In genomic region chr11:95210185-95211030, GRCm38 (mm10) we compare ENCODE assay signal across 9 mouse cellular contexts. TPM values are rescaled to one million over a fixed set of nuclear protein-coding genes. Genes with fewer than 3 reads are reported as not detected.
DNase-seq lines count a peak whose midpoint lies in the region; ATAC-seq and TF ChIP-seq lines count a peak whose summit lies in the region.
"Had no signal": no experiment of that assay in that cellular context is flagged by ENCODE, and none has a peak within 500 bp of the region (broad histone marks: within the 10 kb centered on the region; RNA-seq: fewer than 3 reads in every experiment).

No protein-coding gene starts in this region.

- DNase-seq in heart, adult 18-20 months = no peak
- peak; percentile 71 to 82 for DNase-seq in lung, adult 18-20 months
- peak; percentile 79 for DNase-seq in retina, postnatal 1 day
- no peak for DNase-seq in cerebellum, adult 9-10 months
- no peak for DNase-seq in layer of hippocampus, postnatal 25 days (ENCODE audit: extremely low spot score in 1 of 2, low spot score in 1 of 2)

- H3K27me3 ChIP-seq in heart, embryonic 16.5 days (ENCODE audit: control insufficient read depth, insufficient read depth, low read length) = peaks cover 17% of the 10 kb centered on the region
- H3K27me3 ChIP-seq in embryonic facial prominence, embryonic 12.5 days = no peaks in the 10 kb centered on the region; the same call in 1 of the 2 replicates
- H3K27me3 ChIP-seq in intestine, postnatal 0 days (replicated peaks; ENCODE audit: control insufficient read depth, insufficient read depth, low read length) = no peaks in the 10 kb centered on the region

- peak overlapping the region; percentile 41 for H3K4me3 ChIP-seq in heart, embryonic 16.5 days (ENCODE audit: low read length)
- H3K4me3 ChIP-seq in embryonic facial prominence, embryonic 12.5 days = peak overlapping the region; percentile 26
- H3K4me3 ChIP-seq in intestine, postnatal 0 days (ENCODE audit: low read depth, low read length) = 0 out of 2 replicates have a peak overlapping the region, but pooled peaks have one; percentile 13

- H3K4me1 ChIP-seq in heart, embryonic 16.5 days (ENCODE audit: control insufficient read depth, insufficient read depth, low read length) = peaks cover 10% of the 10 kb centered on the region
- H3K4me1 ChIP-seq in embryonic facial prominence, embryonic 12.5 days = peaks cover 47% of the 10 kb centered on the region
- no peaks in the 10 kb centered on the region for H3K4me1 ChIP-seq in intestine, postnatal 0 days (replicated peaks; ENCODE audit: control insufficient read depth, insufficient read depth, low read length)

- H3K27ac ChIP-seq in heart, embryonic 16.5 days (ENCODE audit: low read length) = no peak overlapping the region
- H3K27ac ChIP-seq in embryonic facial prominence, embryonic 12.5 days = peak overlapping the region; percentile 86
- no peak overlapping the region for H3K27ac ChIP-seq in intestine, postnatal 0 days (ENCODE audit: low read depth, low read length)

- H3K36me3 ChIP-seq in heart, embryonic 16.5 days (ENCODE audit: control insufficient read depth, insufficient read depth) = no peaks in the 10 kb centered on the region
- no peaks in the 10 kb centered on the region for H3K36me3 ChIP-seq in embryonic facial prominence, embryonic 12.5 days
- H3K36me3 ChIP-seq in intestine, postnatal 0 days (ENCODE audit: control insufficient read depth, insufficient read depth) = no peaks in the 10 kb centered on the region

- TF ChIP-seq CTCF in intestine, postnatal 0 days (IDR thresholded peaks at IDR 0.05; ENCODE audit: low read depth) = peak; percentile 29; the same call in 1 of the 2 replicates

- H3K9ac ChIP-seq in heart, embryonic 16.5 days (ENCODE audit: low read length) = peak overlapping the region; percentile 56
- peak overlapping the region; percentile 32; the same call in 1 of the 2 replicates for H3K9ac ChIP-seq in embryonic facial prominence, embryonic 12.5 days
- H3K9ac ChIP-seq in intestine, postnatal 0 days (ENCODE audit: low read depth, low read length) = 0 out of 2 replicates have a peak overlapping the region, but pooled peaks have one; percentile 1

- 5% methylated on average over 22 of the region's 22 CpGs for WGBS in heart, embryonic 16.5 days
- 1% methylated on average over 19 of the region's 22 CpGs for WGBS in embryonic facial prominence, embryonic 12.5 days
- 5% methylated on average over 22 of the region's 22 CpGs for WGBS in intestine, postnatal 0 days

- ATAC-seq in heart, embryonic 16.5 days (replicated peaks; ENCODE audit: extremely low read depth, insufficient read depth, low FRiP score) = peak; percentile 71
- peak; percentile 71 for ATAC-seq in embryonic facial prominence, embryonic 12.5 days (ENCODE audit: insufficient number of reproducible peaks, insufficient read depth, low FRiP score, low TSS enrichment)
- ATAC-seq in intestine, postnatal 0 days = peak; percentile 64

- no peaks in the 10 kb centered on the region for H3K9me3 ChIP-seq in heart, embryonic 16.5 days (replicated peaks; ENCODE audit: control insufficient read depth, low read length)
- H3K9me3 ChIP-seq in embryonic facial prominence, embryonic 12.5 days = no peaks in the 10 kb centered on the region
- no peaks in the 10 kb centered on the region for H3K9me3 ChIP-seq in intestine, postnatal 0 days (ENCODE audit: control insufficient read depth)

- H3K4me2 ChIP-seq in heart, embryonic 16.5 days (ENCODE audit: low read depth, low read length) = peak overlapping the region; percentile 77
- peak overlapping the region; percentile 60 for H3K4me2 ChIP-seq in embryonic facial prominence, embryonic 12.5 days (replicated peaks)
- H3K4me2 ChIP-seq in intestine, postnatal 0 days (replicated peaks; ENCODE audit: low read depth) = peak overlapping the region; percentile 54

RNA-seq across cellular contexts. Expression of gene Tac4, which starts 50.9 kb away (rescaled TPM):
- polyA plus RNA-seq in heart, embryonic 16.5 days (2015; fragmentation: Nextera tagmentation; extraction: Ambion mirVana) = 0.11 TPM in 1 of 2 replicates, not detected in the other
- not detected for total RNA-seq in heart, adult 18-20 months (2021)
- 0.29 TPM in 1 of 2 replicates, not detected in the other for polyA plus RNA-seq in embryonic facial prominence, embryonic 12.5 days (2016; fragmentation: Nextera tagmentation; extraction: Ambion mirVana)
- polyA plus RNA-seq in intestine, postnatal 0 days (2015; fragmentation: Nextera tagmentation; extraction: Ambion mirVana) = not detected in 2 replicates
- not detected for total RNA-seq in layer of hippocampus, postnatal 25 days (2021)
- total RNA-seq: neutrophil, adult 5-6 weeks had no signal

Comparison
In these comparisons a context has a peak if more than half of its experiments do, and no peak if none do; other contexts are left out.
1. H3K9ac ChIP-seq: peak in every context shown above with its lines; median percentile 56 in heart, embryonic 16.5 days; 32 in embryonic facial prominence, embryonic 12.5 days; 1 in intestine, postnatal 0 days.
2. DNase-seq: peak in lung, adult 18-20 months (2 of 2) and retina, postnatal 1 day (single experiment); none in heart, adult 18-20 months (0 of 2), cerebellum, adult 9-10 months (single experiment) and layer of hippocampus, postnatal 25 days (0 of 2).
3. Peak in every context shown above with its lines, with median percentiles within 50 percentile points of each other: ATAC-seq, H3K4me2 ChIP-seq and H3K4me3 ChIP-seq.